Mouse (Mus musculus): ENCODE results near the gene Tmtc4. TPM values are rescaled to one million over a fixed set of nuclear protein-coding genes. Genes with fewer than 3 reads are reported as not detected.

Gene Tmtc4
- polyA plus RNA-seq, 1 experiment from 2014 or later = 32.4 TPM

DNA sequence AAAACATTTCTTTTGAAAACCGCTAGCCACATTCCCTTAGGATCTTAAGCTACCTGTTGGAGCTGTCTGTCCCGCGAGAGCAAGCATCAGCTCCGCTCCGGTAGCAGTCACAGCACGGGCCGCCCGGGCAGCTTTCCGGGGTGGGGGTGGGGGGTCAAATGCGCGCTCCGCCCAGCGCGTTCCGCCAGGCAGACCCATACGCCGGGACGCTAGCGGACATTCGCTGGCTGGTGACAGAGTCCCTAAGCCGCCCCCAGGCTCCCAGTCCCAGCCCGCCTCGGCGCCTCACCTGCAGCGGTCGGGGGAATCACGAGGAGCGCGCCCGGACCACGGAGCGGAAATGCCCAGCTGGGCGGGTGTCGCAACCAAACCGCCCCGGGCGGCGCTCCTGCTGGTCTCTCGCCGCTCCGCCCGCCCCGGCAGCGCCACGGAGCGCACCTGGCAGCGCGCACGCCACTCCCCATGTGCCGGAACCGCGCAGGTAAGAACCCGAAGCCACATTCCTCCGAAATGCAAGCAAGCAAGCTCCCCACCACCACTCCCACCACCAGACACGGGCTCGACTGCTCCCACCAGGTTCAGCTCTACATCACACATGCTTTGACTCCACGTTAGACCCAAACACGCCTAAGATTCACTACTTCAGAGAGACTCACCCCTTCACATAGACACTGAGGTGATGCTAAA is 70.9 kb downstream of the Tmtc4 start:
- Histone ChIP-seq H3K9me3 (replicated peaks) (peaks cover 8% of the 10 kb centered on the region), H3K27ac (no peak overlapping the region), H3K4me3 (peak overlapping the region; percentile 61), H3K36me3 (ENCODE audit: poor library complexity, severe bottlenecking) (no peaks in the 10 kb centered on the region), H3K4me1 (peaks cover 11% of the 10 kb centered on the region; the same call in 1 of the 2 replicates), H3K9ac (peak overlapping the region; percentile 71), H3K27me3 (peaks cover 17% of the 10 kb centered on the region), H3K4me2 (peak overlapping the region; percentile 97)
- under 1% methylated on average over 58 of the region's 58 CpGs for WGBS
- ATAC-seq = peak; percentile 88

DNA sequence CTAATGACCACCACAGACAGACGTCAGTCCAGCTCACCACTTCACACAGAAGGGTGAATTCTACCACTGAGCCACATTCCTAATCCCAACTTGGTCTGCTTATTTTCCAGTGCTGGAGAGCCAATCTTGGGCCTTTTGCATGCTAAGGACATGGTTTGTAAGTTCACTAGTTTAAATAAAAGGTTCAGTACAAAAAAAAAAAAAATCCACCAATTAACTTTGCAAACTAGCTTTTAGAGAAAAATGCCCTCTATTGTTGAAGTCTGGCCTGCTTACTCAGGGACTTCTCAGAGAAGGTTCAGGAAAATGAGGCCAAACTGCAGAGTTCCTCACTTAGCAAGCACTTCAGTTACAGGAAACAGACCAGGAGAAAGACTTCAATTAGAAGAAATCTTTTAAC is 71.7 kb downstream of the Tmtc4 start:
- H3K27ac ChIP-seq = no peak overlapping the region
- H3K4me3 ChIP-seq = peak overlapping the region; percentile 61; the same call in 1 of the 2 replicates
- H3K4me1 ChIP-seq = peaks cover 11% of the 10 kb centered on the region; the same call in 1 of the 2 replicates
- no peak overlapping the region for H3K9ac ChIP-seq
- H3K36me3 ChIP-seq (ENCODE audit: poor library complexity, severe bottlenecking) = no peaks in the 10 kb centered on the region
- peaks cover 17% of the 10 kb centered on the region for H3K27me3 ChIP-seq
- 33% methylated on average over 1 of the region's 1 CpGs for WGBS
- ATAC-seq = no peak
- H3K9me3 ChIP-seq (replicated peaks) = peaks cover 9% of the 10 kb centered on the region
- H3K4me2 ChIP-seq = peak overlapping the region; percentile 97

DNA sequence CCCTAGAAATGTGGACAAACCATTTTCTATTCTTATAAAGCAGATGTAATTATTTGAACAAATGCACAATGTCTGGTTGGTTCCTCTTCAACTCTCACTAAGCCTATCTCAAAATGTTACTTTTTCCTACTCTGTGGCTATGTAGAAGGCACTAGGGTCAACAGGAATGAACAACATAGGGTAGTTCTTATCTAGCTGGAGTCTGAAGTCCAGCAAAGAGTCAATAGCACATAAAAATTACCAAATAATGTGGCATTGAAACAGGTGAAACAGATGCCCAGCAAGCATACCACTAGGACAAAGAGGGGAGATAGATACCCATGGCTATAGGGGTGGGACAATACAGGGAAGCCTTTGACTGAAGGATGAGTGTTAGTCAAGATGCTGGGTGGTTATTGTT is 72.6 kb downstream of the Tmtc4 start:
- no peak overlapping the region for H3K27ac ChIP-seq
- peaks cover 11% of the 10 kb centered on the region; the same call in 1 of the 2 replicates for H3K4me1 ChIP-seq
- no peak for ATAC-seq
- no peak overlapping the region for H3K4me2 ChIP-seq
- H3K36me3 ChIP-seq (ENCODE audit: poor library complexity, severe bottlenecking) = no peaks in the 10 kb centered on the region
- no peak overlapping the region for H3K4me3 ChIP-seq
- no peak overlapping the region for H3K9ac ChIP-seq
- peaks cover 9% of the 10 kb centered on the region for H3K9me3 ChIP-seq (replicated peaks)
- peaks cover 17% of the 10 kb centered on the region for H3K27me3 ChIP-seq

GRCm38 (mm10) chr14:122909368-122910091 is 74.3 kb downstream of the Tmtc4 start:
- Histone ChIP-seq H3K9me3 (replicated peaks) (peaks cover 9% of the 10 kb centered on the region), H3K36me3 (ENCODE audit: poor library complexity, severe bottlenecking) (no peaks in the 10 kb centered on the region), H3K4me1 (peaks cover 11% of the 10 kb centered on the region; the same call in 1 of the 2 replicates), H3K27me3 (peaks cover 17% of the 10 kb centered on the region), H3K4me2 (no peak overlapping the region), H3K9ac (no peak overlapping the region), H3K4me3 (no peak overlapping the region), H3K27ac (no peak overlapping the region)
- ATAC-seq = no peak
- 89% methylated on average over 5 of the region's 5 CpGs for WGBS

GRCm38 (mm10) chr14:122908075-122908474 is 75.8 kb downstream of the Tmtc4 start:
- Histone ChIP-seq H3K27me3 (peaks cover 9% of the 10 kb centered on the region; the same call in 1 of the 2 replicates), H3K4me1 (peaks cover 10% of the 10 kb centered on the region), H3K36me3 (ENCODE audit: poor library complexity, severe bottlenecking) (no peaks in the 10 kb centered on the region), H3K9ac (no peak overlapping the region), H3K9me3 (replicated peaks) (peaks cover 9% of the 10 kb centered on the region), H3K4me3 (no peak overlapping the region), H3K27ac (no peak overlapping the region), H3K4me2 (no peak overlapping the region)
- no peak for ATAC-seq
- 88% methylated on average over 4 of the region's 4 CpGs for WGBS

GRCm38 (mm10) chr14:122905007-122905406 is 78.8 kb downstream of the Tmtc4 start:
- ATAC-seq = no peak
- WGBS = 97% methylated on average over 1 of the region's 1 CpGs
- H3K9me3 ChIP-seq (replicated peaks) = peaks cover 9% of the 10 kb centered on the region
- no peaks in the 10 kb centered on the region for H3K27me3 ChIP-seq
- H3K4me2 ChIP-seq = no peak overlapping the region
- H3K36me3 ChIP-seq (ENCODE audit: poor library complexity, severe bottlenecking) = no peaks in the 10 kb centered on the region
- no peak overlapping the region for H3K9ac ChIP-seq
- H3K4me1 ChIP-seq = peaks cover 22% of the 10 kb centered on the region
- H3K27ac ChIP-seq = no peak overlapping the region
- no peak overlapping the region for H3K4me3 ChIP-seq

- 54% methylated on average over 2 of the region's 2 CpGs for WGBS
- H3K27me3 ChIP-seq = no peaks in the 10 kb centered on the region
- peaks cover 9% of the 10 kb centered on the region for H3K9me3 ChIP-seq (replicated peaks)
- H3K27ac ChIP-seq = no peak overlapping the region
- no peaks in the 10 kb centered on the region for H3K36me3 ChIP-seq (ENCODE audit: poor library complexity, severe bottlenecking)
- no peak overlapping the region for H3K9ac ChIP-seq
- no peak for ATAC-seq
- H3K4me1 ChIP-seq = peaks cover 22% of the 10 kb centered on the region
- H3K4me3 ChIP-seq = no peak overlapping the region
- H3K4me2 ChIP-seq = no peak overlapping the region
Measured at GRCm38 (mm10) chr14:122903923-122904351, 79.9 kb downstream of the Tmtc4 start.

DNA sequence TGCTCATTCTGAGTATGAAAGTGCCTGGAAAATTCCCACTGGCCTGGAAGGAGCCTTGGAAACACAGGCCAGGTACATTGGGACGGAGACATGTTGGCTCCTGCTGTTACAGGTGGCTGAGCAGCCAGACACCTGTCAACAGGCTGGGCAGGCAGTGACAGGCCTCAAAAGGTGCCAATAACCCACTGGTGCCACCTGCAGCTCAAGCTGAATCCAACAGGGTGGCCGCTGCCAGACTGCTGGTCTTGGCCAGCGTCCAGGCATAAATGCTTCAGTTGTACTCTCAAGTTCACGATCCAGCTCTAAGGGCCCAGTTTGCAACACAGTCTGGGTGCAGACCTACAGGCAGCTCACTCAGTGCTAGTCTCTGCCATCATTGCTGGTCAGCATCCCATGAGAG is 81.0 kb downstream of the Tmtc4 start:
- Histone ChIP-seq H3K4me3 (no peak overlapping the region), H3K4me1 (peaks cover 22% of the 10 kb centered on the region), H3K27ac (no peak overlapping the region), H3K27me3 (no peaks in the 10 kb centered on the region), H3K36me3 (ENCODE audit: poor library complexity, severe bottlenecking) (no peaks in the 10 kb centered on the region), H3K9ac (no peak overlapping the region), H3K9me3 (replicated peaks) (0 out of 2 replicates have a peak, but pooled peaks cover under 1% of the 10 kb centered on the region), H3K4me2 (no peak overlapping the region)
- WGBS = 37% methylated on average over 4 of the region's 4 CpGs
- ATAC-seq = peak; percentile 87

GRCm38 (mm10) chr14:122902136-122902535 is 81.7 kb downstream of the Tmtc4 start:
- ATAC-seq = no peak
- H3K9ac ChIP-seq = no peak overlapping the region
- no peaks in the 10 kb centered on the region for H3K9me3 ChIP-seq (replicated peaks)
- H3K4me2 ChIP-seq = no peak overlapping the region
- no peak overlapping the region for H3K27ac ChIP-seq
- H3K27me3 ChIP-seq = no peaks in the 10 kb centered on the region
- 51% methylated on average over 2 of the region's 2 CpGs for WGBS
- H3K36me3 ChIP-seq (ENCODE audit: poor library complexity, severe bottlenecking) = no peaks in the 10 kb centered on the region
- peaks cover 22% of the 10 kb centered on the region for H3K4me1 ChIP-seq
- H3K4me3 ChIP-seq = no peak overlapping the region

- H3K27me3 ChIP-seq = no peaks in the 10 kb centered on the region
- no peak overlapping the region for H3K27ac ChIP-seq
- H3K9me3 ChIP-seq (replicated peaks) = no peaks in the 10 kb centered on the region
- WGBS = 82% methylated on average over 2 of the region's 2 CpGs
- H3K4me2 ChIP-seq = no peak overlapping the region
- H3K4me1 ChIP-seq = peaks cover 22% of the 10 kb centered on the region
- no peaks in the 10 kb centered on the region for H3K36me3 ChIP-seq (ENCODE audit: poor library complexity, severe bottlenecking)
- H3K9ac ChIP-seq = no peak overlapping the region
- no peak for ATAC-seq
- H3K4me3 ChIP-seq = no peak overlapping the region
Measured at GRCm38 (mm10) chr14:122901715-122902114, 82.1 kb downstream of the Tmtc4 start.

- ATAC-seq = no peak
- Histone ChIP-seq H3K4me2 (no peak overlapping the region), H3K27ac (no peak overlapping the region), H3K9ac (no peak overlapping the region), H3K27me3 (no peaks in the 10 kb centered on the region), H3K4me1 (peaks cover 22% of the 10 kb centered on the region), H3K36me3 (ENCODE audit: poor library complexity, severe bottlenecking) (no peaks in the 10 kb centered on the region), H3K4me3 (no peak overlapping the region), H3K9me3 (replicated peaks) (no peaks in the 10 kb centered on the region)
- WGBS = 79% methylated on average over 3 of the region's 3 CpGs
Measured at GRCm38 (mm10) chr14:122901177-122901576, 82.7 kb downstream of the Tmtc4 start.

DNA sequence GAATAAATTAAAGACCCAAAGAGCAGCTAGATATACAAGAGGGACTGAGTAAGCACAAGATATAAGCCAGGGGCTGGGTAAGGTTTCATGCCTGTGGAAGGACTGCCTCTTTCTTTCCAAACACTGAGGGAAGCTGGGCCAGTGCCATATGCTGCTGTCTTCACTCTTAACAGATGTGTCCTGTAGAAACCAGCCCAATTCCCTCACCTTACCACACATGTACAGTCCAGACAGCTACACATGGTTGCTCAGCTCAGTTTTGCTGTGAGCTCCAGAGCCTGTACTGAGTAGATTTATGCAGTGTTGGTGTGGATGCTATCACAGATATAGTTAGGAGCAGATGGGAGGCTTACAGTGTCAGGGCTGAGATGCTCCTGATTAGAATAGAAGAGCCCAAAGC is 83.2 kb downstream of the Tmtc4 start:
- no peak overlapping the region for H3K4me2 ChIP-seq
- no peak overlapping the region for H3K27ac ChIP-seq
- H3K36me3 ChIP-seq (ENCODE audit: poor library complexity, severe bottlenecking) = no peaks in the 10 kb centered on the region
- no peak overlapping the region for H3K4me3 ChIP-seq
- peaks cover 22% of the 10 kb centered on the region for H3K4me1 ChIP-seq
- H3K27me3 ChIP-seq = no peaks in the 10 kb centered on the region
- no peaks in the 10 kb centered on the region for H3K9me3 ChIP-seq (replicated peaks)
- H3K9ac ChIP-seq = no peak overlapping the region
- peak; percentile 57 for ATAC-seq
